Mouse (Mus musculus) forebrain, embryonic 11.5 days (tissue): ENCODE measurements around the gene 2900026A02Rik. TPM values are rescaled to one million over a fixed set of nuclear protein-coding genes. Genes with fewer than 3 reads are reported as not detected.

ENCODE experiments used
- ATAC-seq: fragments of 200-750 bp; cut with Nextera tagmentation; replicated peaks from 2 replicates; pipeline ENCODE4 v1.8.0; 2017; ENCODE audit warnings: moderate TSS enrichment; ENCODE audit not compliant: low FRiP score
- DNase-seq: peaks from one replicate; pipeline ENCODE4 v3.0.0-alpha.2; 2017; ENCODE audit warnings: low spot score
- H3K27ac ChIP-seq: fragments of 300-500 bp; sonication (generic); 2 replicates; pipeline ENCODE4 v1.5.1; 2014; ENCODE audit warnings: low read depth, low read length
- H3K27me3 ChIP-seq: fragments of 300-500 bp; sonication (generic); 2 replicates; pipeline ENCODE4 v1.6.1; 2014; ENCODE audit warnings: mild to moderate bottlenecking, low read length, mixed read lengths; ENCODE audit not compliant: control insufficient read depth, insufficient read depth
- H3K36me3 ChIP-seq: fragments of 300-500 bp; sonication (generic); 2 replicates; pipeline ENCODE4 v1.6.1; 2014; ENCODE audit warnings: mild to moderate bottlenecking, low read length, moderate library complexity, mixed read lengths; ENCODE audit not compliant: control insufficient read depth, insufficient read depth
- H3K4me1 ChIP-seq: fragments of 300-500 bp; sonication (generic); replicated peaks from 2 replicates; pipeline ENCODE4 v1.6.1; 2014; ENCODE audit warnings: low read length, mixed read lengths; ENCODE audit not compliant: control insufficient read depth, insufficient read depth
- H3K4me2 ChIP-seq: fragments of 300-500 bp; sonication (generic); 2 replicates; pipeline ENCODE4 v1.6.1; 2014; ENCODE audit warnings: low read depth, mild to moderate bottlenecking, low read length, moderate library complexity, mixed read lengths; ENCODE audit not compliant: severe bottlenecking
- H3K4me3 ChIP-seq: fragments of 300-500 bp; sonication (generic); 2 replicates; pipeline ENCODE4 v1.5.1; 2014; ENCODE audit warnings: low read depth, low read length
- H3K9ac ChIP-seq: fragments of 300-500 bp; sonication (generic); 2 replicates; pipeline ENCODE4 v1.6.1; 2014; ENCODE audit warnings: low read length
- H3K9me3 ChIP-seq: fragments of 300-500 bp; sonication (generic); 2 replicates; pipeline ENCODE4 v1.6.1; 2016; ENCODE audit warnings: low read length, mixed read lengths; ENCODE audit not compliant: control insufficient read depth
- WGBS: fragments of 180-500 bp; shearing (Covaris S2); extraction: QIAGEN DNeasy Blood & Tissue Kit; methylation state at CpG from one replicate; pipeline ENCODE4 v1.1.7; 2014; 5-methylcytosine and 5-hydroxymethylcytosine counted together
- polyA plus RNA-seq: library from polyadenylated mRNA; unstranded; fragments of >200 nt; fragmentation: Nextera tagmentation; extraction: Ambion mirVana; gene quantifications from 2 replicates; pipeline ENCODE4 v1.2.1, GENCODE M21; 2014

Gene 2900026A02Rik
- polyA plus RNA-seq, 1 experiment from 2014 or later: 3.4 TPM

- Histone ChIP-seq H3K36me3 (no peaks in the 10 kb centered on the region), H3K4me1 (peaks cover 10% of the 10 kb centered on the region; the same call in 1 of the 2 replicates), H3K9me3 (no peaks in the 10 kb centered on the region), H3K27ac (peak overlapping the region; percentile 2; the same call in 1 of the 2 replicates), H3K4me3 (peak overlapping the region; percentile 14; the same call in 1 of the 2 replicates), H3K27me3 (no peaks in the 10 kb centered on the region), H3K9ac (peak overlapping the region; percentile 37; the same call in 1 of the 2 replicates), H3K4me2 (peak overlapping the region; percentile 44)
- 0 out of 2 replicates have a peak, but pooled peaks have one; percentile 47 for ATAC-seq
- 16% methylated on average over 25 of the region's 25 CpGs for WGBS
- DNase-seq: peak; percentile 75
These were observed 4.8 kb upstream of the 2900026A02Rik start for GRCm38 (mm10) chr5:113225686-113226435.

DNA sequence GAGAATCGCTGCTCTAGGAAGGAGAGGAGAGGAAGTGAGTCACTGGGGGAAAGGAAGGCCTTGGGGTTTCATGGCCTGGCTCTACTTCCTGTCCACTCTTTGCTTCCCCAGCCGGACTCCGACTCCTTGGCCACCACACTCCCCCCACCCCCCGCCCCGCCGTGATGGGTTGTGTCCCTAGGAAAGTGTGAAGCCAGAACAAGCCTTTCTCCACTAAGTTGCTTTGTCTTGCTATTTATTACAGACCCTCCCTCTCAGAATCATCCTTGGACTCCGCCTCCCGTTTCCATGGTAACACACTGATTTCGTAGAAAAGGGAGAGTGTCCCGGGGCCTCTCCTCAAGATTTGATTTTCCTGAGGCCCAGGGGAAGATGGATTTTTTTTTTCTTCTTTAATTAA, 4.2 kb upstream of the 2900026A02Rik start:
- H3K4me2 ChIP-seq: peak overlapping the region; percentile 44; the same call in 1 of the 2 replicates
- peak; percentile 37; the same call in 1 of the 2 replicates for ATAC-seq
- H3K36me3 ChIP-seq: no peaks in the 10 kb centered on the region
- WGBS: 13% methylated on average over 10 of the region's 10 CpGs
- H3K9ac ChIP-seq: no peak overlapping the region; the same call in 1 of the 2 replicates
- H3K4me1 ChIP-seq: peaks cover 14% of the 10 kb centered on the region
- H3K4me3 ChIP-seq: peak overlapping the region; percentile 14; the same call in 1 of the 2 replicates
- no peaks in the 10 kb centered on the region for H3K9me3 ChIP-seq
- peak; percentile 72 for DNase-seq
- 0 out of 2 replicates have a peak overlapping the region, but pooled peaks have one; percentile 25 for H3K27ac ChIP-seq
- no peaks in the 10 kb centered on the region for H3K27me3 ChIP-seq

DNA sequence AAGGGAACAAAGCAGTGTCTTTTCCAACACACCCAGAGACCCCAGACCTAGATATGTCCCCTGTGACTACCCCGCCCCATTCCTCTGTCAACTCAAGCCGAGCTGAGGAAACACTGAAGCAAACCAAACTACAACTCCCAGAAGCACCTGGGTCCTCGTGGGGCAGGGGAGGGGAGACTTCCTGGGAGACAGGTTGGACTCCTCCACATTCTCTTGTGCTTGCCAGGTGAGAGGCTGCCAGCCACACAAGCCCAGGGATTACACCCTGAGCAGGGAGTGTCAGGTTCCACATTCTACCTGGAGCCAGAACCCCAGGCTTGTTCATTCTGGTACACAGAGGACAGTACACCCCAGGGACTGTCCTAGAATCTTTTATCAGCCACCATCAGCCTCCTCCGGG, 2.9 kb upstream of the 2900026A02Rik start:
- 67% methylated on average over 4 of the region's 4 CpGs for WGBS
- ATAC-seq (no peak), DNase-seq (no peak)
- no peak overlapping the region for H3K27ac ChIP-seq
- no peak overlapping the region for H3K4me2 ChIP-seq
- H3K27me3 ChIP-seq: no peaks in the 10 kb centered on the region
- H3K4me1 ChIP-seq: peaks cover 14% of the 10 kb centered on the region
- H3K9me3 ChIP-seq: no peaks in the 10 kb centered on the region
- no peak overlapping the region for H3K4me3 ChIP-seq
- no peak overlapping the region for H3K9ac ChIP-seq
- H3K36me3 ChIP-seq: no peaks in the 10 kb centered on the region

DNA sequence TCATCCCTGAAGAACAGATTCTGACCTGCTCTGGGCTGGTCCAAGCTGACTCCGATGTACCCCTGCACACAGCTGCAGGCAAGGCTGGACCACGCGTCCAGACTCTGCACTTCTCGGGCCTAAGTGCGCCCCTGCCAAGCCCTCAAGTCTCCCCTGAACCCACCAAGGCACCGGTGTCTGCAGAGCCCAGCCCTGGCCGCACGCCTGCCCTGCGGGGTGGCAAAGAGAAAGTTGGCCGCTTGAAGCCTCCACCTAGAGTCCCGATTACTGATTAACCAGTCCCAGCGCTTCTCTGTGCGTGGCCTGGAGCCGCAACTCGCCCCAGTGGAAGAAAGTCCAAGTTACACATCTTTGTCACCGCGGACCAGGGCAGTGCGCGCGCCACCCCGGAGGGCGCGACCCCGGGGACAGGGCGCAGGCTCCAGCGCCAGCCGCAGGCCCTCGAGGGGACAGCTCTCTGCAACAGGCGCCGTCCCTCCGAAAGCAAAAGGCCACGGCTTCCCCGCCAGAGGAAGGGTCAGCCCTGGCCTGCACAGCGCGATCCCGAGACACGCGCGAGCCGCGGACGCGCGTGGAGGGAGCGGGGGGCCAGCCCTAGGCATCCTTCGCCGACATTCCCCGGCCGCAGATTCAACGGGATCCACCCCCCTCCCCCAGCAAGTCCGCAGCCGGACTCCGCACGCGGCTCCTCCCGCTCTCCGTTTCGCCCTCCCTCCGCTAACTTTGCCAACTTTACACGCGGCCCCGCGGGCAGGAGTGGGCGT, 471 bp downstream of the 2900026A02Rik start:
- H3K9me3 ChIP-seq: no peaks in the 10 kb centered on the region
- ATAC-seq: peak; percentile 60
- WGBS: 2% methylated on average over 58 of the region's 64 CpGs
- H3K4me3 ChIP-seq: peak overlapping the region; percentile 68
- H3K4me2 ChIP-seq: peak overlapping the region; percentile 97
- no peak overlapping the region for H3K27ac ChIP-seq
- H3K4me1 ChIP-seq: peaks cover 4% of the 10 kb centered on the region
- no peaks in the 10 kb centered on the region for H3K36me3 ChIP-seq
- peak overlapping the region; percentile 66 for H3K9ac ChIP-seq
- DNase-seq: peak; percentile 72
- H3K27me3 ChIP-seq: no peaks in the 10 kb centered on the region

DNA sequence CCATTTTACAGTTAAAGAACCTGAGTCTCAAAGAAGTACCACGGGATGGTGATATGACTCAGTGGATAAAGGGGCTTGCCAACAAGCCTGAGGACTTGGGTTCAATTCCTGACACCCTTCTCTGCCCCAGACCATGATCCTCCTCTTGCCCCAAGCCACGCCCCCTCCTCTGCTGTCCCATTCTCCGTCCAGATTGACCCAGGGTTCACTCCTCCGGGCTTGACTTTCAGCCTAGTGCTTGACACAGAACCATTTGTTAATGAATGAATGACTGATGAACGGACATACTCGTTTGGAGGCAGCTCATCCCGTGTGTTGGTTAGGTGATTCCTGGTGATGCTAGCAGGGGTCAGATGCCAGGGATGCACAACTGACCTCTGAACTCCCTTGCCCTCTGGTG, 1.2 kb downstream of the 2900026A02Rik start:
- Histone ChIP-seq H3K9me3 (no peaks in the 10 kb centered on the region), H3K4me2 (peak overlapping the region; percentile 97), H3K36me3 (no peaks in the 10 kb centered on the region), H3K4me1 (peaks cover 4% of the 10 kb centered on the region), H3K9ac (no peak overlapping the region), H3K4me3 (peak overlapping the region; percentile 68; the same call in 1 of the 2 replicates), H3K27me3 (no peaks in the 10 kb centered on the region), H3K27ac (no peak overlapping the region)
- WGBS: 64% methylated on average over 7 of the region's 7 CpGs
- ATAC-seq: no peak
- no peak for DNase-seq

DNA sequence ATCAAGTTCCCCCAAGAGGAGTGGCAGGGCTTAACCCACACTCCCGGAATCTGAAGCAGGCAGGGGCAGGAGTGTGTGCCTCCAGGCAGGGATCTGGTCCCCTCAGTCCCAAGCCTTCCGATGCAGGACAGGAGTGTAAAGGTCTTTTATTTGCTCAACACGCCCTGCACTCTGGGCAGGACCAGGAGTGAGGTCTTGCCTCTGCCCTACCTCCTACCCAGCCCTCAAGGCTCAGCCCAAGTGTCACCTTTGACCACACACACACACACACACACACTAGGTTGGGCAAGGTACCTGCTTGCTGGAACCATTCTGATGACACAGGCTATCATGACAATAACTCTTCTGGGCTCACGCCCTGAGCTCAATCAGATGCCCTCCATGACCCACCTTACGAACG, 1.6 kb downstream of the 2900026A02Rik start:
- Histone ChIP-seq H3K36me3 (no peaks in the 10 kb centered on the region), H3K4me1 (peaks cover 4% of the 10 kb centered on the region), H3K4me2 (no peak overlapping the region), H3K27ac (no peak overlapping the region), H3K9ac (no peak overlapping the region), H3K9me3 (no peaks in the 10 kb centered on the region), H3K4me3 (no peak overlapping the region), H3K27me3 (no peaks in the 10 kb centered on the region)
- ATAC-seq (no peak), DNase-seq (no peak)
- 83% methylated on average over 6 of the region's 6 CpGs for whole genome bisulfite sequencing

DNA sequence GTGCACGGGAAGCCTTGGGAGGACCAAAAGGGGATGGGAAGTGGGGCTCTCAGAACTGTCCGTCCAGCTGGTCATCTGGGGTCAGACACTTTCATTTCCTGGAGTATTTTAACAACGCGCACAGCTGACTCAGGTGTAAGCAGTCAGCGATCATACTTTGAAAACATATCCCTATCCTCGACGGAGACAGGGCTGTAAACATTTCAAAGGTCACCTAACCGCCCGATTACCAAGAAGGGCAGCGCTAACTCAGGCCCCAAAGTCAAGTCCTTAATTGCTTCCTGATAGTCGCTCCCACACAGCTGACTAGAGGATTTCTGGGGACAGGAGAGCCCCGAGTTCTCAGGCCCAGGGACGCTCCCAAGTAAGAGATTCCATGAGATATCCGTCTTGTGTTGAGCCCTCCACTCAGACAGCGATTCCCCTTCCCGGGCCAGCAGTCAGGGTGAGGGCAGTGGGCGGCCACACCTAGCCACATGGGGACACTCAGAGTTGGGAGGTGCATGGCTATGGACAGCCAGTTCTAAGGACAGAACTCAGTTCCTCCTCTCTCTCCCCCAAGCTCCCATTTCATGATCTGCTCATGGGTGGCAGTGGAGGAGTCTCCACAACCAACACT, 2.3 kb downstream of the 2900026A02Rik start:
- no peak for DNase-seq
- 84% methylated on average over 17 of the region's 17 CpGs for WGBS
- ATAC-seq: no peak
- Histone ChIP-seq H3K27ac (no peak overlapping the region), H3K9ac (no peak overlapping the region), H3K27me3 (no peaks in the 10 kb centered on the region), H3K4me2 (no peak overlapping the region), H3K9me3 (no peaks in the 10 kb centered on the region), H3K4me3 (no peak overlapping the region), H3K4me1 (peaks cover 4% of the 10 kb centered on the region), H3K36me3 (no peaks in the 10 kb centered on the region)

DNA sequence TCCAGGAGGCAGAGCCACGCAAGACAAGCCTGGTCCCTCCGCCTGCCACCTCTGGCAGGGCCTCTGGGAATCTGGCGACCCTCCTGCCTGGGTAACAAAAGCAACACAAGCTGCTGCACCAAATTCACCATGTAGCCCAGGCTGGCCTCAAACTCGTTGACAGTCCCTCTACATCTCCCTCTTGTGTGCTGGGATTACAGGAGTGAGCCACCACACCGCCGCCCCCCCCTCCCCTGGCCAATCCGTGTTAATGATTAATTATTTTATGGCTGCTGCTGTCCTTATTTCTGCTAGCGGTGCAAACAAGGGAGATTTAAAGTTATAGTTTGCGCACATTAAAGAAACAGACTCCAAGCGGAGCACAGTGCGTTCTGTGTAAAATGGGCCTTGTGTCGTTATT, 4.0 kb downstream of the 2900026A02Rik start:
- Histone ChIP-seq H3K27me3 (no peaks in the 10 kb centered on the region), H3K4me1 (peaks cover 4% of the 10 kb centered on the region), H3K4me2 (no peak overlapping the region), H3K36me3 (no peaks in the 10 kb centered on the region), H3K4me3 (no peak overlapping the region), H3K9me3 (no peaks in the 10 kb centered on the region), H3K9ac (no peak overlapping the region), H3K27ac (no peak overlapping the region)
- ATAC-seq: no peak
- DNase-seq: no peak
- 88% methylated on average over 12 of the region's 12 CpGs for WGBS
